Mouse (Mus musculus) heart, embryonic 13.5 days (tissue): ENCODE data around the gene Bglap2. TPM values are rescaled to one million over a fixed set of nuclear protein-coding genes. Genes with fewer than 3 reads are reported as not detected.
"Not testable (repeated sequence)": the region's sequence is repeated elsewhere in the genome, so short reads cannot be mapped to it uniquely, and the experiment has no call there.

Source experiments
- ATAC-seq: fragments of 200-750 bp; cut with Nextera tagmentation; 2 replicates; pipeline ENCODE4 v1.8.0; 2017; ENCODE audit warnings: moderate TSS enrichment; ENCODE audit not compliant: insufficient number of reproducible peaks, low FRiP score, low TSS enrichment; ENCODE audit errors: extremely low read depth
- H3K27ac ChIP-seq: fragments of 300-500 bp; sonication (generic); replicated peaks from 2 replicates; pipeline ENCODE4 v1.5.1; 2015; ENCODE audit warnings: moderate library complexity, mild to moderate bottlenecking, inconsistent platforms
- H3K27me3 ChIP-seq: fragments of 300-500 bp; sonication (generic); replicated peaks from 2 replicates; pipeline ENCODE4 v1.6.1; 2015; ENCODE audit warnings: mild to moderate bottlenecking, inconsistent platforms
- H3K36me3 ChIP-seq: fragments of 300-500 bp; sonication (generic); 2 replicates; pipeline ENCODE4 v1.6.1; 2015; ENCODE audit warnings: mild to moderate bottlenecking, inconsistent platforms
- H3K4me1 ChIP-seq: fragments of 300-500 bp; sonication (generic); 2 replicates; pipeline ENCODE4 v1.6.1; 2015; ENCODE audit warnings: inconsistent platforms
- H3K4me2 ChIP-seq: fragments of 300-500 bp; sonication (generic); 2 replicates; pipeline ENCODE4 v1.6.1; 2015; ENCODE audit warnings: inconsistent platforms, mild to moderate bottlenecking, moderate library complexity
- H3K4me3 ChIP-seq: fragments of 300-500 bp; sonication (generic); 2 replicates; pipeline ENCODE4 v1.5.1; 2015; ENCODE audit warnings: moderate library complexity, mild to moderate bottlenecking, inconsistent platforms
- H3K9ac ChIP-seq: fragments of 300-500 bp; sonication (generic); 2 replicates; pipeline ENCODE4 v1.6.1; 2015; ENCODE audit warnings: inconsistent platforms, mild to moderate bottlenecking, moderate library complexity
- H3K9me3 ChIP-seq: fragments of 300-500 bp; sonication (generic); 2 replicates; pipeline ENCODE4 v1.6.1; 2016; ENCODE audit warnings: inconsistent platforms
- WGBS: fragments of 180-500 bp; shearing (Covaris S2); methylation state at CpG from one replicate; pipeline ENCODE4 v1.1.7; 2015; ENCODE audit warnings: mixed read lengths; 5-methylcytosine and 5-hydroxymethylcytosine counted together
- polyA plus RNA-seq: library from polyadenylated mRNA; unstranded; fragments of >200 nt; fragmentation: Nextera tagmentation; extraction: Ambion mirVana; gene quantifications from 2 replicates; pipeline ENCODE4 v1.2.1, GENCODE M21; 2015

The Bglap2 gene
- polyA plus RNA-seq, 1 experiment from 2014 or later: not detected

DNA sequence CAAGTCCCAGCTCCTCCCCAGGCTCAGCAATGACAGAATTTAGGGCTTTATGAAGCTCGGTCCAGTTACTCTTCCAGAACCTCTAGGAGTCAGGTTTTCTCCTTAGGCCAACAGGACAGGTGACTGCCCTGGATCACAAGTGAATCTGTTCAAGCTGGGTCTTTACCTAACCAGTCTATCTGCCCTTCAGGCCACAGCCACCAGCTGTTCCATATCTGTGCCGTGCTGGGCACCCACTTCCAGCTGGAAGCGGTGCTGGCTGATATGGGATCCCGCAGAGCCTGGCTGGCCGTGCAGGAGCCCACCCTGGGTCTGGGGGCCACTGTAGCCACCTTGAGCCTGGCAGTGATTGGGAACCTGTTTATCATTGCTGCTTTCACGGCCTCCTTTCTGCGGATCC is 3.9 kb upstream of the Bglap2 start:
- not testable (repeated sequence) for H3K9ac ChIP-seq, H3K9me3 ChIP-seq, H3K27me3 ChIP-seq, H3K4me3 ChIP-seq, H3K4me1 ChIP-seq, H3K27ac ChIP-seq, H3K36me3 ChIP-seq
- 35% methylated on average over 2 of the region's 7 CpGs for WGBS
- 0 out of 2 replicates have a peak, but pooled peaks have one; percentile 12 for ATAC-seq
- H3K4me2 ChIP-seq: peak overlapping the region; percentile 65; the same call in 1 of the 2 replicates

DNA sequence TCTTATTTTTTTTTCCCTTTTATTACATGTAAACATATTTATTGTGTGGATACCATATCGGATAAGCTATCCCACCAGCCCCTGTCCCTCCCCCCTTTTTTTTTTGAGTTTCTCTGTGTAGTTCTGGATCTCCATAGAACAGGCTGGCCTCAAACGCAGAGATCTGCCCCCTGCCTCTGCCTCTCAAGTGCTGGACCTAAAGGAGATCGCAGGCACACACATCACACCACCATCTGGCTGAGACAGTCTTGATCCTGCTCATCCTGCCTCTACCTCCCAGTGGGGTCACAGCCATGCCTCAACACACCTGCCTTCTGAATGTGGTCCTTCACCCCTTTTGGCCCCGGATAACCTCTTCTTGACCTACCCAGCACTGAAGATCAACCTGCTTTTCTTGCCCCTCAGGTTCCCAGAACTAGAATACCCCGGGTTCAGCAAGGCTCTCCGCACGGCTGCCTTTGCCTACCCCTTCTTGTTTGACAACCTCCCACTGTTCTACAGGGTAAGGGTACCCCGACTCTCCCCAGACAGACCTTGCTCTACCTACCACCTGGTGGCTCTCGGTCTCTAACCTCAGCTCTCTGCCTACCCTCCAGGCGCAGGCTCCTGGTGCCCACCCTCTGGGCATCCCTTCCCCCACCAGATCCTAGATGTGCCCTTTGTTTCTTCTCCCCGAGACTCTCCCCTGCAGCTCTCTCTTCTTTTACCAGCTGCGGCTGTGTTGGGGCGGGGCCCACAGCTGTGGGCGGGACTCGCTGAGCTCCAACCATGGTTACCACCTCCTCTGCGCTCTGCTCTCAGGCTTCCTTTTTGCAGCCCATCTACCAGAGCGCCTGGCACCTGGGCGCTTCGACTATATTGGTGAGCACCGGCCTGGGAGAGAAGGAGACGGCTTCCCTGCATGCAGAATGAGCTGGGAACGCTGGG is 3.2 kb upstream of the Bglap2 start:
- H3K9ac ChIP-seq: 0 out of 2 replicates have a peak overlapping the region, but pooled peaks have one; percentile 44
- not testable (repeated sequence) for H3K4me1 ChIP-seq, H3K27me3 ChIP-seq, ATAC-seq, H3K27ac ChIP-seq, H3K36me3 ChIP-seq, H3K9me3 ChIP-seq
- peak overlapping the region; percentile 65 for H3K4me2 ChIP-seq
- WGBS: 10% methylated on average over 20 of the region's 22 CpGs
- H3K4me3 ChIP-seq: peak overlapping the region; percentile 26; the same call in 1 of the 2 replicates

DNA sequence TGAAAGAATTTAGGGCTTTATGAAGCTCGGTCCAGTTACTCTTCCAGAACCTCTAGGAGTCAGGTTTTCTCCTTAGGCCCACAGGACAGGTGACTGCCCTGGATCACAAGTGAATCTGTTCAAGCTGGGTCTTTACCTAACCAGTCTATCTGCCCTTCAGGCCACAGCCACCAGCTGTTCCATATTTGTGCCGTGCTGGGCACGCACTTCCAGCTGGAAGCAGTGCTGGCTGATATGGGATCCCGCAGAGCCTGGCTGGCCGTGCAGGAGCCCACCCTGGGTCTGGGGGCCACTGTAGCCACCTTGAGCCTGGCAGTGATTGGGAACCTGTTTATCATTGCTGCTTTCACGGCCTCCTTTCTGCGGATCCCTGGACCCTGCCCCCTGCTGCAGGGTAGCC is 1.9 kb downstream of the Bglap2 start:
- 25% methylated on average over 5 of the region's 7 CpGs for WGBS
- ATAC-seq, H3K9me3 ChIP-seq, H3K9ac ChIP-seq, H3K4me1 ChIP-seq, H3K36me3 ChIP-seq, H3K27me3 ChIP-seq, H3K27ac ChIP-seq: not testable (repeated sequence)
- H3K4me2 ChIP-seq: peak overlapping the region; percentile 62
- peak overlapping the region; percentile 25 for H3K4me3 ChIP-seq

DNA sequence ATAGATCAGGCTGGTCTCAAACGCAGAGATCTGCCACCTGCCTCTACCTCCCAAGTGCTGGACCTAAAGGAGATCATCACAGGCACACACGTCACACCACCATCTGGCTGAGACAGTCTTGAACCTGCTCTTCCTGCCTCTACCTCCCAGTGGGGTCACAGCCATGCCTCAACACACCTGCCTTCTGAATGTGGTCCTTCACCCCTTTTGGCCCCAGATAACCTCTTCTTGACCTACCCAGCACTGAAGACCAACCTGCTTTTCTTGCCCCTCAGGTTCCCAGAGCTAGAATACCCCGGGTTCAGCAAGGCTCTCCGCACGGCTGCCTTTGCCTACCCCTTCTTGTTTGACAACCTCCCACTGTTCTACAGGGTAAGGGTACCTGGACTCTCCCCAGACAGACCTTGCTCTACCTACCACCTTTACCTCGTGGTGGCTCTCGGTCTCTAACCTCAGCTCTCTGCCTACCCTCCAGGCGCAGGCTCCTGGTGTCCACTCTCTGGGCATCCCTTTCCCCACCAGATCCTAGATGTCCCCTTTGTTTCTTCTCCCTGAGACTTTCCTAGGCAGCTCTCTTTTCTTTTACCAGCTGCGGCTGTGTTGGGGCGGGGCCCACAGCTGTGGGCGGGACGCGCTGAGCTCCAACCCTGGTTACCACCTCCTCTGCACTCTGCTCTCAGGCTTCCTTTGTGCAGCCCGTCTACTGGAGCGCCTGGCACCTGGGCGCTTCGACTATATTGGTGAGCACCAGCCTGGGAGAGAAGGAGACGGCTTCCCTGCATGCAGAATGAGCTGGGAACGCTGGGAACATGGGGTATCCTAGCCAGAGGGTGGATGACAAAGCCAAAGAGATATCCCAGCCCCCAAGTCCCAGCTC is 2.5 kb downstream of the Bglap2 start:
- WGBS: 15% methylated on average over 19 of the region's 19 CpGs

DNA sequence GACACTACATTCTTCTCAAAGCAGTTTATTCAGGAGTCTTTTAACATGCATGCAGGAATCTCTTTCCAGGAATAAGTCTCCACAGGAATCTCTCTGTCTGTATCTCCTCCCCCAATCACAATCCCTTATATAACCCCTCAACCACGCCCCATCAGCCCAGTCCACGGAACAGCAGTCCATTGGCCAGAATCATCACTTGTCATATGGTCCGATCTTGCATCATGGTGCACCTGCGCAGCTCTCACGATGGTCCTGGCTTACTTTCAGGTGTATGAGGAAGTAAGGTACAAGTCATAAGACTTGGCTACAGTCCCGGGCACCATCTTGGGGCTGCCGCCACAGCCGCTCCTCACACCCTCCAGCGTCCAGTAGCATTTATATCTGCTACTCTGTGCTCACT is 5.9 kb downstream of the Bglap2 start, which contains the start of gene Bglap3:
Bglap3 (minus strand) TSS at position 101 of the 400 bp plus-strand sequence.
- 84% methylated on average over 9 of the region's 9 CpGs for WGBS
- H3K4me3 ChIP-seq, H3K4me1 ChIP-seq, ATAC-seq, H3K27ac ChIP-seq, H3K36me3 ChIP-seq, H3K27me3 ChIP-seq, H3K9ac ChIP-seq, H3K4me2 ChIP-seq, H3K9me3 ChIP-seq: not testable (repeated sequence)

More for the DNA sequence above, 2.5 kb downstream of the Bglap2 start:
- not testable (repeated sequence) for H3K27ac ChIP-seq, H3K4me1 ChIP-seq, H3K36me3 ChIP-seq, ATAC-seq, H3K9me3 ChIP-seq, H3K27me3 ChIP-seq
- Histone ChIP-seq H3K4me2 (peak overlapping the region; percentile 62), H3K4me3 (peak overlapping the region; percentile 25), H3K9ac (peak overlapping the region; percentile 67; the same call in 1 of the 2 replicates)

DNA sequence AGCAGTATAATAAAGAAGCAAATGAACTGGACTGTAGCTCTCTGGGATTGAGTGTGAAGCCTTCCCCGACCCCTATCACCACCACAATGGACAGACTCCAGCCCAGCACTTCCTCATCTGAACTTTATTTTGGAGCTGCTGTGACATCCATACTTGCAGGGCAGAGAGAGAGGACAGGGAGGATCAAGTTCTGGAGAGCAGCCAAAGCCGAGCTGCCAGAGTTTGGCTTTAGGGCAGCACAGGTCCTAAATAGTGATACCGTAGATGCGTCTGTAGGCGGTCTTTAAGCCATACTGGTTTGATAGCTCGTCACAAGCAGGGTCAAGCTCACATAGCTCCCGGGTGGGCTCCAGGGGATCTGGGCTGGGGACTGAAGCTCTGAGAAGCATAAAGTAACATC is 10.0 kb downstream of the Bglap2 start:
- H3K36me3 ChIP-seq, H3K9me3 ChIP-seq, ATAC-seq, H3K27ac ChIP-seq, H3K9ac ChIP-seq, H3K4me3 ChIP-seq, H3K4me2 ChIP-seq: not testable (repeated sequence)
- peaks cover 19% of the 10 kb centered on the region for H3K4me1 ChIP-seq
- H3K27me3 ChIP-seq: peaks cover 24% of the 10 kb centered on the region
- WGBS: 66% methylated on average over 7 of the region's 7 CpGs

DNA sequence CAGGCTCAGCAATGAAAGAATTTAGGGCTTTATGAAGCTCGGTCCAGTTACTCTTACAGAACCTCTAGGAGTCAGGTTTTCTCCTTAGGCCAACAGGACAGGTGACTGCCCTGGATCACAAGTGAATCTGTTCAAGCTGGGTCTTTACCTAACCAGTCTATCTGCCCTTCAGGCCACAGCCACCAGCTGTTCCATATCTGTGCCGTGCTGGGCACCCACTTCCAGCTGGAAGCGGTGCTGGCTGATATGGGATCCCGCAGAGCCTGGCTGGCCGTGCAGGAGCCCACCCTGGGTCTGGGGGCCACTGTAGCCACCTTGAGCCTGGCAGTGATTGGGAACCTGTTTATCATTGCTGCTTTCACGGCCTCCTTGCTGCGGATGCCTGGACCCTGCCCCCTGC is 11.0 kb downstream of the Bglap2 start:
- H3K9me3 ChIP-seq, ATAC-seq, H3K9ac ChIP-seq, H3K36me3 ChIP-seq, H3K4me2 ChIP-seq, H3K27ac ChIP-seq, H3K4me3 ChIP-seq: not testable (repeated sequence)
- peaks cover 29% of the 10 kb centered on the region for H3K4me1 ChIP-seq
- WGBS: 33% methylated on average over 4 of the region's 7 CpGs
- peaks cover 24% of the 10 kb centered on the region for H3K27me3 ChIP-seq

DNA sequence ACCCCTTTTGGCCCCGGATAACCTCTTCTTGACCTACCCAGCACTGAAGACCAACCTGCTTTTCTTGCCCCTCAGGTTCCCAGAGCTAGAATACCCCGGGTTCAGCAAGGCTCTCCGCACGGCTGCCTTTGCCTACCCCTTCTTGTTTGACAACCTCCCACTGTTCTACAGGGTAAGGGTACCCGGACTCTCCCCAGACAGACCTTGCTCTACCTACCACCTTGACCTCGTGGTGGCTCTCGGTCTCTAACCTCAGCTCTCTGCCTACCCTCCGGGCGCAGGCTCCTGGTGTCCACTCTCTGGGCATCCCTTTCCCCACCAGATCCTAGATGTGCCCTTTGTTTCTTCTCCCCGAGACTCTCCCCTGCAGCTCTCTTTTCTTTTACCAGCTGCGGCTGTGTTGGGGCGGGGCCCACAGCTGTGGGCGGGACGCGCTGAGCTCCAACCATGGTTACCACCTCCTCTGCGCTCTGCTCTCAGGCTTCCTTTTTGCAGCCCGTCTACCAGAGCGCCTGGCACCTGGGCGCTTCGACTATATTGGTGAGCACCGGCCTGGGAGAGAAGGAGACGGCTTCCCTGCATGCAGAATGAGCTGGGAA is 11.6 kb downstream of the Bglap2 start:
- not testable (repeated sequence) for H3K9me3 ChIP-seq, ATAC-seq, H3K27ac ChIP-seq, H3K9ac ChIP-seq
- peaks cover 13% of the 10 kb centered on the region for H3K36me3 ChIP-seq
- H3K4me2 ChIP-seq: peak overlapping the region; percentile 59
- WGBS: 12% methylated on average over 22 of the region's 22 CpGs
- H3K4me3 ChIP-seq: peak overlapping the region; percentile 34
- peaks cover 33% of the 10 kb centered on the region for H3K4me1 ChIP-seq
- H3K27me3 ChIP-seq: peaks cover 24% of the 10 kb centered on the region

DNA sequence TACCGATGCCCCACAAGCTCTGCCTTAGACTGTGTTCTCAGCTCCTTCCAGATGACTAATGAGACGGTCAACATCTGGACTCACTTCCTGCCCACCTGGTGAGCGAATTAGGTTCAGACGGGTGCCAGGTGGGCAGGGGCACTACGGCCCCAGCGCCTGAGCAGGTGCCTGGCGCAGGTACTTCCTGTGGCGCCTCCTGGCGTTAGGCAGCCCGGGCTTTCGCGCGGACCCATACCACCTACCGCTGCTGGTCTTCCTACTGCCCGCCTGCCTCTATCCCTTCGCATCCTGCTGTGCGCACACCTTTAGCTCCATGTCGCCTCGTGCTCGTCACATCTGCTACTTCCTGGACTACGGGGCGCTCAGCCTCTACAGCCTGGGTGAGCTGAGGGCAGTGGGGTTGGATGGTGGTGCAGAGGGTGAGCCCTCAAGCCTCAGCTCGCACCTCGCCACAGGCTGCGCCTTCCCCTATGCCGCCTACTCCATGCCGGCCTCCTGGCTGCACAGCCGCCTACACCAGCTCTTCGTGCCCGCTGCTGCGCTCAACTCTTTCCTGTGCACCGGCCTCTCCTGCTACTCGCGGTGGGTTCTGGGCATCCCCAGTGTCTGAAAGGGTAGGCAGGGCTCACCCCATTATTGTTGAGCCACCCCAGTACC is 12.7 kb downstream of the Bglap2 start:
- peaks cover 24% of the 10 kb centered on the region for H3K27me3 ChIP-seq
- peaks cover 24% of the 10 kb centered on the region for H3K36me3 ChIP-seq
- WGBS: 33% methylated on average over 34 of the region's 34 CpGs
- H3K4me2 ChIP-seq: no peak overlapping the region
- H3K9me3 ChIP-seq: peaks cover 8% of the 10 kb centered on the region
- H3K4me3 ChIP-seq: no peak overlapping the region
- H3K4me1 ChIP-seq: peaks cover 34% of the 10 kb centered on the region
- no peak overlapping the region for H3K27ac ChIP-seq
- no peak for ATAC-seq
- no peak overlapping the region for H3K9ac ChIP-seq

DNA sequence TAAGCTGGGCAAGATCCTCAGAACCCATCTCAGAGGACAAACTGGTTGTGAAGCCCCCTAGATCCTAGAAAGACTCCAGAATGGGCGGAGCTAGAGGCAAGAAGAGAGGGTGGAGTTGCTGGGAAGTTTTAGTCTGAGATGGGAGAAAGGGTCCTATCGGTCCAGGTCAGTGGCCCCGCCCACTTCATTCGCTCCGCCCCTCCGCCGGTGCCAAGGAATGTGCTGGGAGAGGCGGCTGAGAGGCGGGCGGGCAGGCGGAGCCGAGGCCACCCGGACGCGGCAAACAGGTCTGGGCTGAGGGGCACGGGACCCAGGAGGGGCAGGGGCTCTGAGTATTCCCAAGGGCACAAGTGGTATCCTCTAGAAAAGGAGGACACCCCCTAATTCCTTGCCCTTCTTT is 14.2 kb downstream of the Bglap2 start, which contains the start of gene Paqr6:
Paqr6 (plus strand) TSS at position 248 of the 400 bp plus-strand sequence.
- no peaks in the 10 kb centered on the region for H3K9me3 ChIP-seq
- H3K4me2 ChIP-seq: peak within 1 kb of the TSS; percentile 63
- H3K4me3 ChIP-seq: peak within 1 kb of the TSS; percentile 31
- 3% methylated on average over 16 of the region's 16 CpGs for WGBS
- no peak; the same call in 1 of the 2 replicates for ATAC-seq
- peak within 1 kb of the TSS; percentile 33 for H3K9ac ChIP-seq
- H3K4me1 ChIP-seq: peaks cover 49% of the 10 kb centered on the region
- peaks cover 39% of the 10 kb centered on the region for H3K36me3 ChIP-seq
- peak within 1 kb of the TSS; percentile 64 for H3K27ac ChIP-seq
- H3K27me3 ChIP-seq: peaks cover 24% of the 10 kb centered on the region
